Mouse (Mus musculus) 3134 (cell line): Measurements from ENCODE around the gene Rps28.

ENCODE experiments used
- DNase-seq: peaks from one replicate; pipeline ENCODE4 v3.0.0-alpha.2; 2011; ENCODE audit warnings: low spot score; ENCODE audit not compliant: insufficient read length; ENCODE audit errors: extremely low read depth

Rps28 gene

DNA sequence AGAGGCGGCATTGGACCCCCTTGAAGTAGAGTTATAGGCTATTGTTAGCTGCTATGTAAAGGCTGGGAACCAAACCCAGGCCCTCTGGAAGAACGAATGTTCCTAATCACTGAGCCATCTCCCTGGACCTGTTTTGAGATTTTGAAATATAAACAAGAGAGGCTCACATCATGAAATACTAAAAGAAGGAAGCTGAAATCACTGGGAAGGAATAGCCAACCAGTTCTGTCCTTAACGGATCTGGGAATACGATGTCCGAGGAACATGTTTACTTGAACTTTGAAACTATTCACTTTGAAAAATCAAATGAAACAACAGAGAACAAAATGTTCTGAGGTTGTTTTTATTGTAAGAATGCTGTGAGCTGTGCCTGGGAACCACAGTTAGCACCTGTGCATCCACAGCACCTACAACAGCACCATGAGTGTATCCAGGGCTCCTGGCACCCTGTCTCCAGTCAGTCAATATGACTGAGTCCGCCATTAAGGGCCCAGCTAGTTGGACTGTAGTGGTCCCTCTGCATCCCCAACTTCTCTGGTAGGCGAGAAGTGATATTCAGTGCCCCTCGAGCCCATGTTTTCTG is 49.7 kb downstream of the Rps28 start:
- DNase-seq = no peak

DNA sequence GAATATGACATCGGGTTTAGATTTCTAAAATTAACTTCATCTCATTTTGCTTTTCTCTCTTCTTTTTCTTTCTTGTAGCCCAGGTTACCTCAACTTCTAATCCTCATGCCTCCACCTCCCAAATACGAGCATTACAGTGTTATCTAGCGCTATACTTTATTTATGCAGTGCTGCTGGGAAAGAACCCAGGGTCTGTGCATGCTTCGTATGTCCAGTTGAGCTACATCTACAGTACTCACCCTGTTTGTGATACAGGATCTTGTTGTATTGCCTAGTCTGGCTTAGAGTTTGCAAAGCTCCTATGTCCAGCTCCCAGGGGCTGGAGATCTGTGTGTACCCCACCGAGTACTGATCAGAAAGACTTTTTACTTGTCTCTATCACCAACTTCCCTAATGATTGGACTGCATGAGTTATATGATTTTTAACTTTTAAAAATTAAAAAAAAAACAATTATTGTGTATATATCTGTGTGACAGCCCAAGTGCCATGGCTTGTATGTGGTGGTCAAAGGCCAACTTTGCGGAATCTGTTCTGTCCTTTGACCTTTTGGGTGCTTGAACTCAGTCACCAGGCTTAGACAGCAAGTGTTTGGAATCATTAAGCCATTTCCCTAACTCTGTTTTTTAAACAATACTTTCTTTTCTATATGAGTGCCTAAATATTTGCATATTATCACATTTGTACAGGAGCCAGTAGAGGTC is 50.3 kb downstream of the Rps28 start:
- no peak for DNase-seq

DNA sequence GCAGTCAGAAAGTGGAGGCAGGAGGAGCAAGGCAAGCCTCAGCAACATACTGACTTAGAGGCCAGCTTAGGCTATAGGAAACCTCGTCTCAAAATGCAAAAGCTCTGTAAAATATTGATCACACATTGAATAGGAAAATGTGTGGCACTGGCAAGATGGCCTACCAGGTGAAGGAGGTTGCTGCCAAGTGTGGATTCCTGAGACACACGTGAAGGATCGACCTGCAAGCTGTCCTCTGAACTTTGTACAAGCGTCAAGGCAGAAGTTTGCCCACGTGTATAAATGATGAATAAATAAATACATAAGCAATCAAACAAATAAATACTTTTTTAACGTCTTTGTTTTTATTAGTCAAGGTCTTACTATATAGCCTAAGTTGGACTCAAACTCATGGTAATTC is 50.9 kb downstream of the Rps28 start:
- no peak for DNase-seq

DNA sequence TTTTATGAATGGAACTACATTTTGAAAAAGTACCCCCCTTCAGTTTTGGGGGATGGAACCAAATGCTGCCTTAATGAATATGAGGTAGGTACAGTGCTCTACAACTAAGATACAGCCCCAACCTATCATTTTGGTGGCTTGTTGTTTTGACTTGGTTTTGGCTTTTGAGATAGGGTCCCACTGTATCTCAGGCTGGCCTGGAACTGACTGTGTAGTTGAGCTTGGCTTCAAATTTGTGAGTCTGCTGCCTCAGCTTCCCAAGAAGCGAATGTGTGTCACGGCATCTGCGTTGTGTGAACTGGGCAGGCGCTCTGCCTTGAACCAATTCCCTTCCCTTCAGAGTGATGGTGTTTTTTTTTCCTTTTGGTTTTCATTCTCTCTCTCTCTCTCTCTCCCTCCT is 52.7 kb downstream of the Rps28 start:
- no peak for DNase-seq
